Mouse (Mus musculus): ENCODE measurements around the gene Adamtsl3. TPM values are rescaled to one million over a fixed set of nuclear protein-coding genes. Genes with fewer than 3 reads are reported as not detected.

Adamtsl3 gene
- polyA plus RNA-seq, 1 experiment from 2014 or later: 0.54 TPM

DNA sequence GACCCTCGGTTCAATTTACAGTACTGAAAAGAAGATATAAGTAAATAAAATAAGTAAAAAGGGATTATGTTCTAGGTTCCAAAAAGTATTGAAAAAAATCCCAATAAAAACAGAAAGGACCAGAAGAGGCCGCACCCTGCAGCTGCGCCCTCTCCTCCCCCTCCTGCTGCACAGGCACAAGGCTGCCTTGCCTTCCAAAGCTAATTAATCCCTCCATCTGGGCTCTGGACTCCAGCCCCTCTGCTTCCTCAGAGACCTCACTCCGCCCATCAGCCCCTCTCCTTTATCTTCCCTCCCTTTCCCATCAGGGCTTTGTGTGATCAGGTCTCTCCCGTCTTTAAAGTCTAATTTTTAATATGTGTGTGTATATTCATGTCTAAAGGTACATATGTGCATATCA lies 149.3 kb downstream of the Adamtsl3 start:
- Histone ChIP-seq H3K4me3 (no peak overlapping the region), H3K9me3 (no peaks in the 10 kb centered on the region), H3K4me2 (no peak overlapping the region), H3K4me1 (replicated peaks) (peaks cover 9% of the 10 kb centered on the region), H3K9ac (no peak overlapping the region), H3K27me3 (no peaks in the 10 kb centered on the region), H3K36me3 (no peaks in the 10 kb centered on the region), H3K27ac (replicated peaks) (no peak overlapping the region; the same call in 1 of the 2 replicates)
- WGBS: 38% methylated on average over 5 of the region's 5 CpGs
- ATAC-seq (ENCODE audit: low read depth): peak; percentile 84

DNA sequence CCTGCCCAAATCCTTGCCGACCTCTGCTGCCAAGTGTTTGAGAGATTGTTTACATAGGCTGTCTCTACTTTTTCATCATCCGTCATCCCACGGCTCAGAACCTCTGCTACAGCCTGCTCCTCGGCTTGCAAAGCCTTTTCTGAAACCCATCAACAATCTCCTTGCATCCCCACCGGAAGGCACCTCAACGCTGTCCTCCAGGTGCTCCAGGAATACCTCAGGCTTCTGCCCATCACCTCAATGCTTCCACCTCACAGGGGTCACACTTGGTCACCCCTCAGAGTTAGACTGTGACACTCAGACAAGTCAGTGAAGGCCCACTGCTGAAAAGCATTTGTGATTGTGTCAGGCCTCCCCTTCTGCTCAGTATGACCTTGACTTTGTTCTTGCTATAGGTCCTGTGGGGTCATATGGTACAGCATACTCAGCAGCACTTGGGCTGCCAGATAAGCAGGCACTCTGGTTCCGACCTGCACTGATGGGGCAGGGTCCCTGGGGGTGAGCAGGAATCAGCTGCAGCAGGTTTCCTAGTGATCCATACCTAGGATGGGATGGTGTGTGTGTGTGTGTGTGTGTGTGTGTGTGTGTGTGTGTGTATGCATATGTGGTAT lies 150.0 kb downstream of the Adamtsl3 start:
- H3K4me3 ChIP-seq: no peak overlapping the region
- H3K36me3 ChIP-seq: no peaks in the 10 kb centered on the region
- H3K27me3 ChIP-seq: no peaks in the 10 kb centered on the region
- no peak for ATAC-seq (ENCODE audit: low read depth)
- H3K4me1 ChIP-seq (replicated peaks): peaks cover 9% of the 10 kb centered on the region
- no peaks in the 10 kb centered on the region for H3K9me3 ChIP-seq
- H3K4me2 ChIP-seq: no peak overlapping the region
- 67% methylated on average over 7 of the region's 7 CpGs for WGBS
- no peak overlapping the region for H3K27ac ChIP-seq (replicated peaks)
- no peak overlapping the region for H3K9ac ChIP-seq

DNA sequence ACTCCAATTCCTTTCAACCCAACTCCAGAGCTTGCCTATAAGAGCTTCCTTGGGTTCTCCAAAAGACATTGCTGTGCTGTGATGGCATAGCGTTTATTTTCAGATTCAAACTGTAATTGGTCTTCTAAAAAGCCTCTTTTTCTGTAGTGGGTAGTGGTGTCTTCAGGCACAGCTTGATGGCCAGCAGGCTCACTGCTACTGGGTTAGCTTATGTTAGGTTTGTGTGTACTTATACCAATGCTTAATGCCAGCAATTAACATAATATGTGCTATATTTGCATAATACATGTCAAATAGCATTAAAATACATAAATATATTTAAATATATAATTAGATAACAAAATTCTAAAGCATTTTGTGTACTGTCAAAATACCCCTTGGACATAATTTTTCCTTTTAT lies 155.5 kb downstream of the Adamtsl3 start:
- Histone ChIP-seq H3K4me3 (no peak overlapping the region), H3K27ac (replicated peaks) (no peak overlapping the region)

DNA sequence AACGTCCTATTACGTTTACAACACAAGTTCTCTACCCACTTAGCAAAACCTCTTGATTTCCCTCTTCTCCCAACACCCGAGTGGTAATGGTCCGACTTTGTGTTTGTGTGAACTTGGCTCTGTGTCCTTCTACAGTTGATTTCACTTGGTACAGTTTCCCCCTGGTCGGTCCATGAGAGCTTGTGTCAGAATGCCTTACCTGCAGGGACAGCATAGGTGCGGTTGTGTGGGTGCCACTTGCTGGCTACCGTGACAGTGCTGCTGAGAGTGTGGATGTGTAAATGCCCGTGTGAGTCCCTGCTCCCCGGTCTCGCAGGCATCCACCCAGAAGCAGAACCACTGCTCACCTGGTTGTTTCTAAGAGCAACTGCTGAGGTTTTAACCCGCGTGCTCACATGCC lies 157.4 kb downstream of the Adamtsl3 start:
- Histone ChIP-seq H3K36me3 (no peaks in the 10 kb centered on the region), H3K4me3 (no peak overlapping the region), H3K9me3 (no peaks in the 10 kb centered on the region), H3K27ac (replicated peaks) (no peak overlapping the region), H3K9ac (no peak overlapping the region), H3K4me2 (no peak overlapping the region), H3K4me1 (replicated peaks) (no peaks in the 10 kb centered on the region), H3K27me3 (no peaks in the 10 kb centered on the region)
- ATAC-seq (ENCODE audit: low read depth): no peak
- WGBS: 96% methylated on average over 12 of the region's 12 CpGs

More for the DNA sequence above, 155.5 kb downstream of the Adamtsl3 start:
- Histone ChIP-seq H3K9ac (no peak overlapping the region), H3K4me1 (replicated peaks) (no peaks in the 10 kb centered on the region), H3K9me3 (no peaks in the 10 kb centered on the region), H3K4me2 (no peak overlapping the region), H3K27me3 (no peaks in the 10 kb centered on the region), H3K36me3 (no peaks in the 10 kb centered on the region)
- ATAC-seq (ENCODE audit: low read depth): no peak
- WGBS: 88% methylated on average over 1 of the region's 1 CpGs

DNA sequence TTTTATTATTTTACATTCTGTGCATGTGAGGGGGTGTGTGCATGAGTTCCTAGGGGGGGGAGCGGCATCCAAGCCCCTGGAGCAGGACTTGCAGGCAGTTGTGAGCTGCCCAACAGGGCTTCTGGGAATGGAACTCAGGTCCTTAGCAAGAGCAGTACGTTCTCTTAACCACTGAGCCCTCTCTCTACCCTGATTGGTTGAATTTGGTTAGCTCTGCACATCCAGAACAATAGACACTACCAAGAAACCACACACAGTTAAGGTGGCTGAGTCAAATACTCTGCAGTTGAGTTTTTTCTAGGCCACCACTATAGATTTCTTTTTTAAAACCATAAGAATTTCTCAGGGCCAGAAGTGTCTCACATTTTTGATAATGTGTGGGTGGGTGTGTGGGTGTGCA lies 158.7 kb downstream of the Adamtsl3 start:
- Histone ChIP-seq H3K4me3 (no peak overlapping the region), H3K36me3 (no peaks in the 10 kb centered on the region), H3K4me2 (no peak overlapping the region), H3K9ac (no peak overlapping the region), H3K27me3 (no peaks in the 10 kb centered on the region), H3K27ac (replicated peaks) (no peak overlapping the region), H3K4me1 (replicated peaks) (no peaks in the 10 kb centered on the region), H3K9me3 (no peaks in the 10 kb centered on the region)
- WGBS: 79% methylated on average over 2 of the region's 2 CpGs
- no peak for ATAC-seq (ENCODE audit: low read depth)

DNA sequence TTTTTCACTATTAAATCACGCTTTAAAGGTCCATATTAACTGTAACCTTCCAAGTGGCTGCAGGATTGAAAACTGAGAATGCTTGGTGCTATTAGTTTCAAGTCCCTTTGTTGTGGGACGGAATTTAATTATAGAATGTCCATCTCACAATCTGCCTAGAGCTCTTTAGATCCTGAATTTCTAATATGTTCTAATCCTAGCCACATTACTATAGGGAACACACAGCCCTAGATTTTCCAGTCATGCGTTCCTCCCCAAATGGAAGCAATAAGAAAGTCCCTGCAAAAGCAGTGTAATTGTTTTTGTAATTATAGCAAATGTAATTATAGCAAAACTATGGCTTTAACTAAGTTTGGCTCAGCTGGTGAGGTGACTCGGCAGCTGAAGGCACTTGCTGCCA lies 161.6 kb downstream of the Adamtsl3 start:
- no peak overlapping the region for H3K27ac ChIP-seq (replicated peaks)
- no peaks in the 10 kb centered on the region for H3K27me3 ChIP-seq
- no peak overlapping the region for H3K9ac ChIP-seq
- no peaks in the 10 kb centered on the region for H3K4me1 ChIP-seq (replicated peaks)
- no peak overlapping the region for H3K4me2 ChIP-seq
- 77% methylated on average over 4 of the region's 4 CpGs for WGBS
- no peak overlapping the region for H3K4me3 ChIP-seq
- no peaks in the 10 kb centered on the region for H3K36me3 ChIP-seq
- ATAC-seq (ENCODE audit: low read depth): no peak
- H3K9me3 ChIP-seq: no peaks in the 10 kb centered on the region

DNA sequence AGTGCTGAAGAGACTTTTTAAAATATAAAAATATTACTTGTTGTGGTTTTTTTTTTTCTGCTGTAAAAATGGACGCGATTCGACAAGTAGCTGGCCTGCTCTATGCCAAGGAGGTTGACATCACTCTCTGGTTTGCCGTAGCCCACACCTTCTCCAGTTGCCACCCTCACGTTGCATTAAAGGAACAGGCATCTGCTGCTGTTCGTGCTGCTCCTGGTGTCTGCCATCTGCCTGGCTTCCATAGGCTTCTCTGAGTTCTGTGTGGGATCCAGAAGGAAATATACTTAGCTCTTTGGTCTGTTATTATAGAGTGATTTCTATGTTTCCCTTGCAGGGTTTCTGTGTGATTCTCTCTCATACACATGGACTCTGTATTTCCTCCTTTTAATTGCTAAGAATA lies 165.8 kb downstream of the Adamtsl3 start:
- Histone ChIP-seq H3K27me3 (no peaks in the 10 kb centered on the region), H3K9ac (no peak overlapping the region), H3K36me3 (no peaks in the 10 kb centered on the region), H3K4me3 (no peak overlapping the region), H3K27ac (replicated peaks) (no peak overlapping the region), H3K4me1 (replicated peaks) (no peaks in the 10 kb centered on the region), H3K4me2 (no peak overlapping the region), H3K9me3 (no peaks in the 10 kb centered on the region)
- WGBS: 92% methylated on average over 6 of the region's 6 CpGs
- ATAC-seq (ENCODE audit: low read depth): no peak

DNA sequence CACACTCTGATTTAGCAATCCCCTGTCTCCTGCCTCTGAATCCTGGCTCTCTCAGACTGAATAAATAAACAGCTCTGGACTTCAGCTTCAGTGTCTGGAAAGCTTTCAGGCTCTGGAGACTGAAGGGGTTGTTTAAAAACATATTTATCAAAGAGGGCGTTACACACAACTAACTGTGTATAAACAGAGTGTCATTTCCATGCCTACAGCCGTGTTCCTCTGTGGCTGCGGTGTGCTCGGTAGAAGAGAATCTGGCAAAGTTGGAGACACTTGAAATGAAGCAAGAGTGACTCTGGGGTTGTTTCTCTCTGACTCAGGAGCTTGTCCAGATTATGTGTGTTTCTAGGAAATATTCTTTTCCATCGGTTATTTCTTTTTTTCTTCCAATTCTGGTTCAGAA lies 167.0 kb downstream of the Adamtsl3 start:
- WGBS: 83% methylated on average over 5 of the region's 5 CpGs
- no peak overlapping the region for H3K27ac ChIP-seq (replicated peaks)
- no peaks in the 10 kb centered on the region for H3K9me3 ChIP-seq
- H3K36me3 ChIP-seq: no peaks in the 10 kb centered on the region
- H3K4me2 ChIP-seq: no peak overlapping the region
- ATAC-seq (ENCODE audit: low read depth): no peak
- H3K4me3 ChIP-seq: no peak overlapping the region
- H3K27me3 ChIP-seq: no peaks in the 10 kb centered on the region
- H3K4me1 ChIP-seq (replicated peaks): no peaks in the 10 kb centered on the region
- H3K9ac ChIP-seq: no peak overlapping the region

DNA sequence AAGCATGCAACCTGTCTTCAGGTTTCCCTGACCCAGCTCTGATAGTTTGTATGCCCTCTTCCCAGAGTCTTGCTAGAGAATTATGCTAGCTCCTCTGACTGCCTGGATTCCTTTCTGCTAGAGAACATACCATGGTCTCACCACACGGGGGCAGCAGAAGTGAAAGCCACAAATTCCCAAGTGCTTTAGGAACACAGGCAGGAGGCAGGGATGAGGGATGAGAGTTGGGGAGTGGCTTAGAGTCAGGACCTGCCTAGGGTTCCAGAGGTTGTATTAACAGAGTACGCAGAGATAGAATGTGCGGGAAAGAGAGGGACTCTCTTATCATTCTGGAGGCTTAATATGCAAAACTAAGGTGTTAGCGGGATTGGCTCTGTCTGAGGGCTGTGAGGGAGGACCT lies 168.6 kb downstream of the Adamtsl3 start:
- H3K4me1 ChIP-seq (replicated peaks): no peaks in the 10 kb centered on the region
- H3K9me3 ChIP-seq: no peaks in the 10 kb centered on the region
- no peaks in the 10 kb centered on the region for H3K36me3 ChIP-seq
- H3K27ac ChIP-seq (replicated peaks): no peak overlapping the region
- H3K9ac ChIP-seq: no peak overlapping the region
- H3K27me3 ChIP-seq: no peaks in the 10 kb centered on the region
- 28% methylated on average over 4 of the region's 4 CpGs for WGBS
- no peak overlapping the region for H3K4me3 ChIP-seq
- peak; percentile 63 for ATAC-seq (ENCODE audit: low read depth)
- H3K4me2 ChIP-seq: no peak overlapping the region

DNA sequence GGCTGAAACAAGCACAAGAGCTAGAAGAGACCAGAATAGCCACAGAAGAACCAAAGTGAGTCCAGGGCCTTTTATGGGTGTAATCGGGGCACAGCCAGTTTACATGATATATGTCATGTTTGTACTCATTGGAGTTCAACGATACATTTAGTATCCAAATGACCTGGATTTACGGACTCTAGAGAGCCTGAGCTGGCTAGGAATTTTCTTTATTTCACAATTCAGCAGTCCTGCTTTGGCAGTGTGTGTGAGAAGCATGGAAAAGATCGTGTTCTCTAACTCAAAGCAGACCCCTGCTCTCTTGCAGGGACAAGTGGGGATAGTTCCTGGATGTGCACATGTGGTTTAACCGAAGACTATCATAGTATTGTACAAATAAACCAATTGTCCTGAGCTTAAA lies 195.1 kb downstream of the Adamtsl3 start:
- Histone ChIP-seq H3K9me3 (no peaks in the 10 kb centered on the region), H3K4me3 (no peak overlapping the region), H3K27me3 (no peaks in the 10 kb centered on the region), H3K36me3 (no peaks in the 10 kb centered on the region), H3K4me2 (no peak overlapping the region), H3K4me1 (replicated peaks) (peaks cover 11% of the 10 kb centered on the region; the same call in 1 of the 2 replicates), H3K27ac (replicated peaks) (no peak overlapping the region), H3K9ac (no peak overlapping the region)
- WGBS: 72% methylated on average over 5 of the region's 5 CpGs
- ATAC-seq (ENCODE audit: low read depth): no peak

DNA sequence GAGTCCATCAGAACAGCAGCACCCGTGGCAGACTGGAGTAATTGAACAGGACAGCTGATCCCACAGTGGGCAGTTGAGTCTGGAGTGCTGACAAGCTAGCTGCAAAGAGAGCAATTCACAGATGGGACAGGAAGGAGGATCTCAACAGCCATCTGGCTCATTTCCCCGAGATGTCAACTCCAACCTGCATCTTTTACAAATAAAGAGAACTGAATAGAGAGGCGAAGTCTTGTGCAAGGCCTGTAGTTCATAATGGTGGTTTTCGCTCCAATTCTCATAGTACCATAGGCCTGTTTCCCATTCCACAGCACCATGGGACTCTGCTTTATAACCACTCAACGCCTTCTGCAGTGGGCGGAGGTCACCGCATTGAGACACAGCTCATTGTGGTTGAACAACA lies 195.9 kb downstream of the Adamtsl3 start:
- no peak overlapping the region for H3K9ac ChIP-seq
- H3K27me3 ChIP-seq: no peaks in the 10 kb centered on the region
- H3K4me2 ChIP-seq: no peak overlapping the region
- WGBS: 84% methylated on average over 7 of the region's 7 CpGs
- peaks cover 11% of the 10 kb centered on the region; the same call in 1 of the 2 replicates for H3K4me1 ChIP-seq (replicated peaks)
- H3K36me3 ChIP-seq: no peaks in the 10 kb centered on the region
- no peak for ATAC-seq (ENCODE audit: low read depth)
- H3K4me3 ChIP-seq: no peak overlapping the region
- H3K9me3 ChIP-seq: no peaks in the 10 kb centered on the region
- no peak overlapping the region for H3K27ac ChIP-seq (replicated peaks)

DNA sequence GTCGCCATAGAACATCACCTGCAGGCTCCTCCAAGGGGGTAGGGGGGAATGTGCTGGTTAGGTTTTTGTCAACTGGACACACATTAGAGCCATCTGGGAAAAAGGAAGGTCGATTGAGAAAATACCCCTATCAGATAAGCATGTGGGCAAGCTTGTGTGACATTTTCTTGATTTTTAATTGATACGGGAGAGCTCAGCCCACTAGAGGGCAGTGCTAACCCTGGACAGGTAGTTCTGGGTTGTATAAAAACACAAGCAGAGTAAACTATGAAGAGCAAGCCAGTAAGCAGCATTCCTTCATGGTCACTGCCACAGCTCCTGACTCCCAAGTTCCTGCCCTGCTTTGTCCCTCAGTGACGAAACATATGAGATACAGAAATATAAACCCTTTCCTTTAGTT lies 197.7 kb downstream of the Adamtsl3 start:
- Histone ChIP-seq H3K9ac (no peak overlapping the region), H3K27ac (replicated peaks) (no peak overlapping the region), H3K4me1 (replicated peaks) (peaks cover 11% of the 10 kb centered on the region; the same call in 1 of the 2 replicates), H3K27me3 (no peaks in the 10 kb centered on the region), H3K4me3 (no peak overlapping the region), H3K9me3 (no peaks in the 10 kb centered on the region), H3K36me3 (no peaks in the 10 kb centered on the region), H3K4me2 (no peak overlapping the region)
- WGBS: 80% methylated on average over 4 of the region's 4 CpGs
- ATAC-seq (ENCODE audit: low read depth): no peak

Data from neural tube, embryonic 13.5 days (tissue).